Mouse (Mus musculus): ENCODE data around the gene Evl. TPM values are rescaled to one million over a fixed set of nuclear protein-coding genes. Genes with fewer than 3 reads are reported as not detected.
A peak's percentile ranks its signal among the peaks of the same experiment; 100 is the strongest.
"Not testable (repeated sequence)": the region's sequence is repeated elsewhere in the genome, so short reads cannot be mapped to it uniquely, and the experiment has no call there.

Evl gene
- polyA plus RNA-seq (2015; fragmentation: Nextera tagmentation; extraction: Ambion mirVana), result 147 and 159 TPM in 2 replicates

- H3K4me1 ChIP-seq, result peaks cover 49% of the 10 kb centered on the region
- no peaks in the 10 kb centered on the region for H3K27me3 ChIP-seq
- no peaks in the 10 kb centered on the region for H3K9me3 ChIP-seq (replicated peaks)
- H3K4me2 ChIP-seq, result peak within 1 kb of the TSS; percentile 75
- H3K9ac ChIP-seq, result peak within 1 kb of the TSS; percentile 98
- peak; percentile 87 for ATAC-seq
- H3K4me3 ChIP-seq, result peak within 1 kb of the TSS; percentile 98
- H3K27ac ChIP-seq, result peak within 1 kb of the TSS; percentile 93
- no peaks in the 10 kb centered on the region for H3K36me3 ChIP-seq (ENCODE audit: poor library complexity, severe bottlenecking)
- WGBS, result under 1% methylated on average over 40 of the region's 50 CpGs
Measured at GRCm38 (mm10) chr12:108554120-108554841, at the start of gene Evl. TSS of gene Evl (plus strand) at chr12:108554720.

GRCm38 (mm10) chr12:108505846-108506245 lies 48.7 kb upstream of the Evl start:
- H3K9me3 ChIP-seq (replicated peaks), result no peaks in the 10 kb centered on the region
- ATAC-seq, result no peak
- no peaks in the 10 kb centered on the region for H3K27me3 ChIP-seq
- H3K27ac ChIP-seq, result no peak overlapping the region
- no peak overlapping the region for H3K9ac ChIP-seq
- no peak overlapping the region for H3K4me2 ChIP-seq
- no peaks in the 10 kb centered on the region for H3K4me1 ChIP-seq
- H3K4me3 ChIP-seq, result no peak overlapping the region
- peaks cover 6% of the 10 kb centered on the region; the same call in 1 of the 2 replicates for H3K36me3 ChIP-seq (ENCODE audit: poor library complexity, severe bottlenecking)
- 84% methylated on average over 2 of the region's 2 CpGs for WGBS

- H3K27me3 ChIP-seq; H3K4me1 ChIP-seq; ATAC-seq; H3K4me3 ChIP-seq; H3K27ac ChIP-seq; H3K9me3 ChIP-seq (replicated peaks); H3K4me2 ChIP-seq; H3K9ac ChIP-seq; H3K36me3 ChIP-seq (ENCODE audit: poor library complexity, severe bottlenecking): not testable (repeated sequence)
- 81% methylated on average over 3 of the region's 3 CpGs for WGBS
Measured at GRCm38 (mm10) chr12:108507046-108507445, 47.5 kb upstream of the Evl start.

GRCm38 (mm10) chr12:108510571-108510970 lies 43.9 kb upstream of the Evl start:
- Histone ChIP-seq H3K27ac (no peak overlapping the region), H3K4me3 (no peak overlapping the region), H3K9me3 (replicated peaks) (no peaks in the 10 kb centered on the region), H3K27me3 (no peaks in the 10 kb centered on the region), H3K9ac (peak overlapping the region; percentile 16; the same call in 1 of the 2 replicates), H3K4me1 (no peaks in the 10 kb centered on the region), H3K36me3 (ENCODE audit: poor library complexity, severe bottlenecking) (peaks cover 34% of the 10 kb centered on the region), H3K4me2 (no peak overlapping the region)
- no peak for ATAC-seq
- 74% methylated on average over 7 of the region's 7 CpGs for WGBS

GRCm38 (mm10) chr12:108511009-108511408 lies 43.5 kb upstream of the Evl start:
- 8% methylated on average over 3 of the region's 3 CpGs for whole genome bisulfite sequencing
- Histone ChIP-seq H3K9me3 (replicated peaks) (no peaks in the 10 kb centered on the region), H3K27me3 (no peaks in the 10 kb centered on the region), H3K4me1 (no peaks in the 10 kb centered on the region), H3K4me2 (no peak overlapping the region), H3K27ac (no peak overlapping the region), H3K9ac (no peak overlapping the region), H3K4me3 (no peak overlapping the region), H3K36me3 (ENCODE audit: poor library complexity, severe bottlenecking) (peaks cover 36% of the 10 kb centered on the region)
- no peak for ATAC-seq

- Histone ChIP-seq H3K4me2 (no peak overlapping the region), H3K4me1 (no peaks in the 10 kb centered on the region), H3K4me3 (no peak overlapping the region), H3K9me3 (replicated peaks) (no peaks in the 10 kb centered on the region), H3K36me3 (ENCODE audit: poor library complexity, severe bottlenecking) (peaks cover 67% of the 10 kb centered on the region), H3K27me3 (no peaks in the 10 kb centered on the region), H3K27ac (no peak overlapping the region), H3K9ac (no peak overlapping the region)
- no peak for ATAC-seq
- 97% methylated on average over 12 of the region's 12 CpGs for WGBS
Measured at GRCm38 (mm10) chr12:108515464-108515863, 39.1 kb upstream of the Evl start.

GRCm38 (mm10) chr12:108519374-108519773 lies 35.1 kb upstream of the Evl start:
- Histone ChIP-seq H3K27ac (no peak overlapping the region), H3K4me3 (no peak overlapping the region), H3K4me2 (no peak overlapping the region), H3K4me1 (no peaks in the 10 kb centered on the region), H3K9ac (no peak overlapping the region), H3K9me3 (replicated peaks) (no peaks in the 10 kb centered on the region), H3K36me3 (ENCODE audit: poor library complexity, severe bottlenecking) (peaks cover 80% of the 10 kb centered on the region), H3K27me3 (no peaks in the 10 kb centered on the region)
- WGBS, result 79% methylated on average over 8 of the region's 8 CpGs
- no peak for ATAC-seq

- Histone ChIP-seq H3K27me3 (no peaks in the 10 kb centered on the region), H3K4me1 (no peaks in the 10 kb centered on the region), H3K4me3 (no peak overlapping the region), H3K36me3 (ENCODE audit: poor library complexity, severe bottlenecking) (peaks cover 62% of the 10 kb centered on the region), H3K4me2 (no peak overlapping the region), H3K9ac (no peak overlapping the region), H3K27ac (no peak overlapping the region), H3K9me3 (replicated peaks) (no peaks in the 10 kb centered on the region)
- 0 out of 2 replicates have a peak, but pooled peaks have one; percentile 33 for ATAC-seq
- WGBS, result 50% methylated on average over 8 of the region's 8 CpGs
Measured at GRCm38 (mm10) chr12:108529214-108529613, 25.3 kb upstream of the Evl start.

- peaks cover 80% of the 10 kb centered on the region for H3K36me3 ChIP-seq (ENCODE audit: poor library complexity, severe bottlenecking)
- no peaks in the 10 kb centered on the region for H3K4me1 ChIP-seq
- H3K4me3 ChIP-seq, result no peak overlapping the region
- H3K9ac ChIP-seq, result no peak overlapping the region
- ATAC-seq, result no peak
- no peak overlapping the region for H3K27ac ChIP-seq
- no peaks in the 10 kb centered on the region for H3K27me3 ChIP-seq
- no peaks in the 10 kb centered on the region for H3K9me3 ChIP-seq (replicated peaks)
- 94% methylated on average over 11 of the region's 11 CpGs for WGBS
- H3K4me2 ChIP-seq, result no peak overlapping the region
Measured at GRCm38 (mm10) chr12:108534484-108534883, 20.0 kb upstream of the Evl start.

GRCm38 (mm10) chr12:108536461-108536860 lies 18.1 kb upstream of the Evl start:
- Histone ChIP-seq H3K27ac (no peak overlapping the region), H3K9me3 (replicated peaks) (no peaks in the 10 kb centered on the region), H3K4me1 (no peaks in the 10 kb centered on the region), H3K4me3 (no peak overlapping the region), H3K4me2 (no peak overlapping the region), H3K9ac (no peak overlapping the region), H3K27me3 (no peaks in the 10 kb centered on the region), H3K36me3 (ENCODE audit: poor library complexity, severe bottlenecking) (peaks cover 62% of the 10 kb centered on the region)
- no peak for ATAC-seq
- 72% methylated on average over 10 of the region's 10 CpGs for WGBS

GRCm38 (mm10) chr12:108541088-108541487 lies 13.4 kb upstream of the Evl start:
- H3K4me2 ChIP-seq, result no peak overlapping the region
- peaks cover 30% of the 10 kb centered on the region for H3K36me3 ChIP-seq (ENCODE audit: poor library complexity, severe bottlenecking)
- H3K9me3 ChIP-seq (replicated peaks), result no peaks in the 10 kb centered on the region
- H3K4me3 ChIP-seq, result no peak overlapping the region
- no peak overlapping the region; the same call in 1 of the 2 replicates for H3K9ac ChIP-seq
- H3K4me1 ChIP-seq, result peaks cover 3% of the 10 kb centered on the region; the same call in 1 of the 2 replicates
- WGBS, result 28% methylated on average over 6 of the region's 6 CpGs
- no peak overlapping the region for H3K27ac ChIP-seq
- H3K27me3 ChIP-seq, result no peaks in the 10 kb centered on the region
- ATAC-seq, result peak; percentile 41; the same call in 1 of the 2 replicates

GRCm38 (mm10) chr12:108546508-108547153 lies 7.9 kb upstream of the Evl start:
- Histone ChIP-seq H3K4me3 (no peak overlapping the region), H3K36me3 (ENCODE audit: poor library complexity, severe bottlenecking) (no peaks in the 10 kb centered on the region), H3K4me1 (peaks cover 17% of the 10 kb centered on the region), H3K4me2 (peak overlapping the region; percentile 18; the same call in 1 of the 2 replicates), H3K9ac (no peak overlapping the region), H3K27me3 (no peaks in the 10 kb centered on the region), H3K27ac (peak overlapping the region; percentile 79), H3K9me3 (replicated peaks) (no peaks in the 10 kb centered on the region)
- ATAC-seq, result peak; percentile 83
- WGBS, result 7% methylated on average over 10 of the region's 10 CpGs
